Mouse (Mus musculus): ENCODE results near the gene Rbms3. TPM values are rescaled to one million over a fixed set of nuclear protein-coding genes. Genes with fewer than 3 reads are reported as not detected.

Rbms3 gene
- total RNA-seq, 2 experiments from 2014 or later: 11.5 to 13.0 TPM

DNA sequence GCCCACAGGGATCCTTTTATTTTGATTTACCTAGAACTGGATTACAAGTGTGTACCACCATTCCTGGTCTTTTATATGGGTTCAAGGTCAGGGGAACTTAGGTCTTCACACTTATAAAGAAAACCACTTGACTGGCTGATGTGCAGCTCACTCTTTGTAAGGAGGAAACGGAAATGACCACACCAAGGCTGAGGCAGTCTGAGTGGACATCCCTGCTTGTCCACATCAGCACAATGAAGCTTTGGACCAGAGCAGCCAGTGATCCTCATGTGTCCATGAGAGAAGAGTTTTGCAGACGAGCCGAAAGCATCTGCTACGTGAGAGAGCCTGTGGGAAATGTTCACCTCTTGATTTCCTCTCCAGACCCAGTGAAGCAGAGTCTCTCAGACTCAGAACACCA is 521.8 kb downstream of the Rbms3 start:
- Histone ChIP-seq H3K27ac (no peak overlapping the region), H3K4me3 (no peak overlapping the region)
- intact Hi-C loops (cut with DNase I): no loop called here
- no peak for DNase-seq (ENCODE audit: extremely low spot score in 1 of 2, low spot score in 2 of 2)
- no peak for TF ChIP-seq CTCF (IDR thresholded peaks at IDR 0.05)

DNA sequence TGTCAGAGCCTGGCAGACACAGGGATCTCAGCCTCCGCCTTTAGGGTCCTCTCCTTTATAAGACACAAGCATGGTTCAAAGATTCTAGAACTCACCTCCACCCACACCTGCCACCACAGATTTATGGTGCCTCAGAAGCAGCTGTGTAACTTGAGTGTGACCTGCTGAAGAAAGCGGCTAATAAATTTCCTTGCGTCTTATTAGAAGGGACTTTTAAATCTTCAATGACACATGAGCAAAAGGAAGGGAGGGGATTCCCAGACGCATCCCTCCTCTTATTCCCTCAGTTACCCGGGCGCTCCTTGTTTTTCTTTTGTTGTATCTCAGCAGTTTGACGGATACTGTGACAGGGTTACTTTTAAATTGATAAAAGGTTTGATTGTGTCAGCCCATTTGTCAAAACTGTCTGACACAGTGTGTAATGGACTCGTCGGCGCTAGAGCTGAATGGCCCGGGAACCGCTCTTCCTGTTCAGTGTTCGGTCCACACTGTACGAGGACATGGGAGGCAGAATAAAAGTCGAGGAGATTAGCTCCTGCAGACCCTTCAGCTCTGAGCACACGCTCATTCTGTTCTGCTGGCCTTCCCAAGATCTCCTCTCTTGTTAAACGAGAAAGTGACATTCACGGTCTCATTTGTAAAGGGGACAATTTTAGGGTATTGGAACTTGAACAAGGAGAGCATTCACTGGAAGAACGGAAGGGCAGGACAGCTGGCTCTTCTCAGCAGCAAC is 527.3 kb downstream of the Rbms3 start:
- no peak overlapping the region for H3K27ac ChIP-seq
- no peak for DNase-seq (ENCODE audit: extremely low spot score in 1 of 2, low spot score in 2 of 2)
- intact Hi-C loops (cut with DNase I): no loop called here
- no peak for TF ChIP-seq CTCF (IDR thresholded peaks at IDR 0.05)
- H3K4me3 ChIP-seq: no peak overlapping the region

DNA sequence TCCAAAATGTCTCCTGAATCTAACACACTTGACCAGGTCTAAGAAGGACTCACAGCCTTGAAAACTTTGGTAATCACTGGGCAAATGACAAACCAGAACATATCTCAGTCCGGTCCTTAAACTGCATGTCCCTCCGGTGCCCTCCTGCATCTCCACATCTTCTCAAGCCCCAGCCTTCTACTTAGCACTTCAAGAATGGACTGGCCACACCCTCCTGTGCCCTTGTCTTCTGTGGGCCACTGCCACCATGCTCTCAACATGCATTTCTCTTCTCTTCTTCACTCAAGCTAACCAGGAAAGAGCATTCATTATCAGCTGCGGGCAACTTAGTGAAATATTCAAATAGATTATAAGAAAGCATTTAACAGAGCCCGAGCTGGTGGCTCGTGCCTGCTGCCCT is 529.5 kb downstream of the Rbms3 start:
- H3K4me3 ChIP-seq: no peak overlapping the region

DNA sequence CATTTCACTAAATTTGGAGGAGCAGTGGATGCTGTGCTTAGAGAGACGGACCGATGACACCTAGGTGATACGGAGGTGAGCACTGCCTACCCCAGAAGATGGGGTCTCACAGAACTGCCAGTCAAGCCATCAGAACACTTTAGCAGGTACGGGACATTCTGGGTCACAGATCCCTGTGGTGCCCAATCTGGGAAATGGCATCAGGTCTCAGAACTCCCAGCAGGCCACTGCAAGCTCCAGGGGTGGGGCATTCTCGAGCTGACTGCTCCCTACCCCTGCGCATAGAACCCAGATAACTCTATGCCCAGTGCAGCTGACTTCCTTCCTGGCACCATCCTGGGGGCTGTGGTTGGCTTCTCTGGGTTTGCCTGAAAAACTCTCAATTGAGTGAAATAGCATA is 536.2 kb downstream of the Rbms3 start:
- intact Hi-C loops (cut with DNase I): no loop called here
- Histone ChIP-seq H3K4me3 (no peak overlapping the region), H3K27ac (no peak overlapping the region)
- TF ChIP-seq CTCF (IDR thresholded peaks at IDR 0.05): no peak
- DNase-seq (ENCODE audit: extremely low spot score in 1 of 2, low spot score in 2 of 2): no peak

More for the DNA sequence above, 529.5 kb downstream of the Rbms3 start:
- TF ChIP-seq CTCF (IDR thresholded peaks at IDR 0.05): no peak
- DNase-seq (ENCODE audit: extremely low spot score in 1 of 2, low spot score in 2 of 2): no peak
- no peak overlapping the region for H3K27ac ChIP-seq
- intact Hi-C loops (cut with DNase I): no loop called here

DNA sequence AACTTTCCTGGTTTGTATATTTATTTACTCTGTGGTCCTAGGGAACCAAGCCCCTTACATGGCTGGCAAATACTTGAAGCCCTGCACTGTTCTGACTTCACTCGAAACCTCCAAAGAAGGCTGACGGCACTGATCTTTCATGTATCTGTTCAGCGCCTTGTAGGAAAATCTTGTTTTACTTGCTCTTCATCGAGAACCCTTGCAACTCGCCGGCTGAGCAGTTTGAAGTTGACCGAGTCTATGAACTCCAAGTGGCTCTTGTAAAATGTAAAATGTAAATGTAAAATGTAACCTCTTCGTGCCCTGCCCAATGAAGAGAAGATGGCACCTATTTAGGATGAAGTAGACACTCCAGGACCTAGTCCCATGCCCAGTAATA is 537.5 kb downstream of the Rbms3 start:
- no peak overlapping the region for H3K4me3 ChIP-seq
- DNase-seq (ENCODE audit: extremely low spot score in 1 of 2, low spot score in 2 of 2): no peak
- no peak for TF ChIP-seq CTCF (IDR thresholded peaks at IDR 0.05)
- intact Hi-C loops (cut with DNase I): no loop called here
- no peak overlapping the region for H3K27ac ChIP-seq

DNA sequence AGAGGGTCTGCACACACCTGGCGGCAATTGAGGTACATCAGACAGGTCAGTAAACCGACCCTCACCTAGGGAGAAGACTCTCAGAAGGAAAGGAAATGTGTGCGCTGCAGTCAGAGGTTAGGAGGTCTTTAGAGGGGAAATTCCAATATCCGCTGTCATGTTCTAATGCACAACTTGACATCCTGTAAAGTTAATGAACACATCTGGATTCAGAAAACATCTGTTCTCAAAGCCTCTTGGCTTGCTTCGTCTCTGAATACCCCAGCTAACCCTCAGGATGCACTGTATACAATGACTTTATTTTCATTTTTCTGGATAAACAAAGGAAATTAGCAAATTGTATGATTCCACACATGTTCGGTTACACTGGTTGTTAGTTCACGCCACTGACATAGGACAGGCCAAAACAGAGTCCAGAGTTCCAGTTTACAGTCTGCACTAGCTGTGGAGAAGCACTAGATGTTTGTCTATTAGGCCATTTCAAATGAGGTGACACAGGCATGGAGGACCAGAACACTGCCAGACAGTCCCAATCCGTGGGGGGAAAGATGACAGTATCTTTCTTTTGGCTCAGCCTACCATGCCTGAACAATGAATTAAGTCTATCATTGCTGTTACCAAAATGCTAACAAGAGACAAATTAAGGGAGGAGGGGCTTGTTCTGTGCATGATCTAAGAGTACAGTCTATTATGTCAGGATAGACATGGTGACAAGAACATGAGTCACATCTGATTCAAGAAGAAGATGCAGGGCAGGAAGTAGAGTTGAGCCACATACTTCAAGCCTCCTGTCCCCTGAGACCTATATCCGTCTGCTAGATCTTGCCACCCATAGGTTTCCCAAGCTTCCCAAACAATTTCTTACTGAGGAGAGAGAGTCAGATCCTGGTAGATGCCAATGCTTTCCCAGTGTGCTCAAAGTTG is 538.2 kb downstream of the Rbms3 start:
- no peak for TF ChIP-seq CTCF (IDR thresholded peaks at IDR 0.05)
- Histone ChIP-seq H3K4me3 (no peak overlapping the region), H3K27ac (no peak overlapping the region)
- no peak for DNase-seq (ENCODE audit: extremely low spot score in 1 of 2, low spot score in 2 of 2)
- intact Hi-C loops (cut with DNase I): no loop called here

DNA sequence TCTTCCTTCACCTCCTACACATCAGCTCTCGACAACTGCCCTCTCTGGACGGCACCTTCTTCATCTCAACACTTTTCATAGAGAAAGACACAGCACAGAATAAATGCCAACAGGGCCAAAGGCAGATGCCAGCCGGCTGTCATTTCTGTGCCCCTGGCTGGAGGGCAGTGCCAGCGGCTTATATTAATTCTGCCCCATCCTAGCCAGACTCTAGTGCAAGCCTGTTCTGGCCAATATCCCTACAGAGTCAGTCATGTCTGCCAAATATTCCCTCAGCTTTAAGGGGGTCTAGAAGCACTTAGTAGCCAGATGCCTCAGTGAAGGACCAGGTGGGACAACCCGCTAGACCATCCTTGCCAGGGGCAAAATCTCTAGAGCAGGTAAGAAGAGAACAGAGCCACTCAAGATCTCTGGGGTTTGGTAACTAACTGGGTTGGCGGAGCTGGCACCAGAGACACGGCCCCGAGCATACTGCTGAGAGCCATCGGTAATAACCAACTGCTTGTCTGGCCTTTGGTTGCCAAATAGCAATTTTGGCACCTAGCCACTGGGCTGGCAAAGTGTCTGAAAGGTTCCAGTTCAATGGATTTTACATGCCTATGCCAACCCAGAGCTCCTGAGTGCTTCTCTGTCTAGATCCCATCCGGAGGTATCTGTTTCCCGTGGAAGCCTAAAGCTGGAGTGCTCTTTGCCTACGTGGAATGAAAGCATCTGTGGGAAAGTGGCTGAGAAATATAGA is 540.1 kb downstream of the Rbms3 start:
- intact Hi-C loops (cut with DNase I): no loop called here
- DNase-seq (ENCODE audit: extremely low spot score in 1 of 2, low spot score in 2 of 2): no peak
- no peak overlapping the region for H3K4me3 ChIP-seq
- TF ChIP-seq CTCF (IDR thresholded peaks at IDR 0.05): no peak
- no peak overlapping the region for H3K27ac ChIP-seq

DNA sequence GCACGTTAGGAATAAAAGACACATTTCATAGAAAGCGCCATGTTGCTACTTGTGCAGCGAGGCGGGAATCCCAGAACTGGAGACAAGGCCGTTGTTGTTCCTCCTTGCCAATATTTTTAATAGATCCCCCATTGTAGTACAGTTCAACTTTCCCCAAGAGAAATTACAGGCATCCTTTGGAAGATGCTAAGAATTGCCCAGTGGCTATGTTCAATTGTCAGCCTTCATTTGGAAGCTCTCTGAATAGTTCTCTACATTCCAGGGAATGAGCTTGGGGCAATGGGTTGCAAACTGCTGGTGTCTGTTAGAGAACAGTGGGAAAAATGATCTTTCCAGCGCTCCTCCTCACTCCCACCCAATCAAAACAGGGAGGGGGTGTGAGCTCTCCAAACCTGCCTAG is 541.4 kb downstream of the Rbms3 start:
- no peak for DNase-seq (ENCODE audit: extremely low spot score in 1 of 2, low spot score in 2 of 2)
- Histone ChIP-seq H3K27ac (no peak overlapping the region), H3K4me3 (no peak overlapping the region)
- no peak for TF ChIP-seq CTCF (IDR thresholded peaks at IDR 0.05)
- intact Hi-C loops (cut with DNase I): no loop called here

DNA sequence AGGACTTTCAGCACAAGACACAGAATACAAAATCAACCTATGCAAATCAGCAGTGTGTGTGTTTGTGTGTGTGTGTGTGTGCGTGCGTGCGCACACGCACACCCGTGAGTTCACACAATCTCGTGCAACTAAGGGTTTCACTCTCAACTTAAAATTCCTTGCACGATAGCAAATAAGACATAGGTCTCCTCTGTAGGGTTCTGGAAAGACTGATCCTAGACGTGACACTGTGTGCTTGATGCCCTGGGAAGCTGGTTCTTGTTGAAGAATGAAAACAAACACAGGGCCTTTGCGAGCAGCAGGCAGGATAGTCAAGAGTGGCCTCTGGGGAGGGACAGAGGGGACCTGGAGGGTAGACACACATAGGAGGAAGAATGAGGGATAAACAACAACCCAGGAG is 544.0 kb downstream of the Rbms3 start:
- Histone ChIP-seq H3K4me3 (no peak overlapping the region), H3K27ac (no peak overlapping the region)
- DNase-seq (ENCODE audit: extremely low spot score in 1 of 2, low spot score in 2 of 2): no peak
- TF ChIP-seq CTCF (IDR thresholded peaks at IDR 0.05): no peak
- intact Hi-C loops (cut with DNase I): no loop called here

DNA sequence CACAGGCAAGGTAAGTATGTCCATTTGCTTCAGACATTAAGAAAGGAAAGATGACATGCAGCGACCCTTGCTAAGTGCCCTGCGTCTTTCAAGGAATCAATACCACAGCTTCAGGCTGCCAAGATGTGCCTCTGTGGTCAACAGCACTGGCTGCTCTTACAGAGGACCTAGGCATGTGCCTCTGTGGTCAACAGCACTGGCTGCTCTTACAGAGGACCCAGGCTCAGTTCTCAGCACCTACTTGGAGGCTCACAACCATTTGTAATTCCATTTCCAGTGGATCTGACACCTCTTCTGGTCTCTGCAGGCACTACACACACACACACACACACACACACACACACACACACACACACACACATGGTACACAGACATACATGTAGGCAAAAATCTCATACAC is 545.2 kb downstream of the Rbms3 start:
- intact Hi-C loops (cut with DNase I): no loop called here
- Histone ChIP-seq H3K4me3 (no peak overlapping the region), H3K27ac (no peak overlapping the region)
- DNase-seq (ENCODE audit: extremely low spot score in 1 of 2, low spot score in 2 of 2): no peak
- TF ChIP-seq CTCF (IDR thresholded peaks at IDR 0.05): no peak

DNA sequence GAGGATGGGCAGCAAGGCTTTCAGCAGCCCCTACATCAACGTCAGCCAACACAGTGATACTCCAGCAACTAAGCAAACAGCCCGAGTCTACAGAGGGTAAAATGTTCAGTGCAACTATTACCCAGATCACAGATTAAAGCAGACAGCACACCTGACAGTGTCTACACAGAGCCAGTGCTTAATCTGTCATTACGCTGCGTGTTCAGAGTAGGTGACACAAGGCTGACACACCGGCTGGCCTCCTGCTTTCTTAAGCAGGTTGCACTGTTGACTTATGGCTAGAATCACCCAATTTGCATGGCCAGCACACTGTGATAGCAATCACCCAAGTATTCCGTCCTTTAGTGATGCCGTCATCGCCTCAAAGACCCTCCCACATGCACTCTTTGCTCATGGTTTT is 550.2 kb downstream of the Rbms3 start:
- no peak for TF ChIP-seq CTCF (IDR thresholded peaks at IDR 0.05)
- Histone ChIP-seq H3K4me3 (no peak overlapping the region), H3K27ac (no peak overlapping the region)
- intact Hi-C loops (cut with DNase I): no loop called here
- no peak for DNase-seq (ENCODE audit: extremely low spot score in 1 of 2, low spot score in 2 of 2)

DNA sequence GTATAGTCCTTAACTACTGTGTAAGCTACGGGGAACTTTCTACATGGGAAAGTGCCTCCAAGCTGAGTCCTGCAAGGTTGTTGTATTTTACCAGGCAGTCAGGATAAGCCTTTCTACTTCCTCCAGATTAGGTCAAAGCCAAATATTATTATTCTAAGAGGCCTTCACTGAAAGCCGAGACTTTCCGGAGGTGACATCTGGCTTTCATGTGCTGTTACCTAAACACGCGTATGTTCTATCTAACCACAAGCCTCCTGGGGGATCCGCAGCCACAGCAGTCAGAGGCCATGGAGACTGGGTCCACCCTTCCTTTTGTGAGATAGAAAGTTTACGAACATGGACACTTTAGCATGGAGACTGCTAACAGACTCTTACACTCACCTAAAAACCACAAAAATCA is 552.2 kb downstream of the Rbms3 start:
- H3K27ac ChIP-seq: no peak overlapping the region
- no peak for DNase-seq (ENCODE audit: extremely low spot score in 1 of 2, low spot score in 2 of 2)
- intact Hi-C loops (cut with DNase I): no loop called here
- H3K4me3 ChIP-seq: no peak overlapping the region
- TF ChIP-seq CTCF (IDR thresholded peaks at IDR 0.05): no peak

All from left cerebral cortex, adult 2 months (tissue).